Mouse (Mus musculus): Measurements from ENCODE around the gene Rabepk. TPM values are rescaled to one million over a fixed set of nuclear protein-coding genes. Genes with fewer than 3 reads are reported as not detected.
A peak's percentile ranks its signal among the peaks of the same experiment; 100 is the strongest.
"Not testable (repeated sequence)": the region's sequence is repeated elsewhere in the genome, so short reads cannot be mapped to it uniquely, and the experiment has no call there.

Rabepk gene
- total and polyA plus RNA-seq, 3 experiments = 47.1 to 85.3 TPM; not detected in 1

GRCm38 (mm10) chr2:34802565-34803245, 3.0 kb upstream of the Rabepk start:
- peak; percentile 83 for TF ChIP-seq TBP (IDR thresholded peaks at IDR 0.05; ENCODE audit: low read depth, low read length)
- TF ChIP-seq CHD1 (IDR thresholded peaks at IDR 0.05; ENCODE audit: low read depth, low read length) = peak; percentile 71; the same call in 1 of the 2 replicates
- TF ChIP-seq EP300 (IDR thresholded peaks at IDR 0.05; ENCODE audit: low read depth in 1 of 2, low read length in 2 of 2) = 0 out of 4 replicates have a peak, but pooled peaks of 1 of the 2 experiments have one; percentile 14
- peak in 1 of 3 experiments; percentile 7; a peak in 2 of 6 replicates for TF ChIP-seq CTCF (IDR thresholded peaks at IDR 0.05 in 2 of 3, conservative IDR thresholded peaks at IDR 0.05 in 1 of 3; ENCODE audit: control insufficient read depth in 1 of 3, insufficient read depth in 1 of 3, low read depth in 2 of 3, low read length in 3 of 3, poor library complexity in 1 of 3, severe bottlenecking in 1 of 3)
- TF ChIP-seq POLR2A (IDR thresholded peaks at IDR 0.05; ENCODE audit: control insufficient read depth in 1 of 2, insufficient read depth in 1 of 2, low read depth in 1 of 2, low read length in 2 of 2, poor library complexity in 1 of 2) = peak in 1 of 2 experiments; percentile 14; a peak in 2 of 4 replicates
- 0 out of 2 replicates have a peak, but pooled peaks have one; percentile 64 for TF ChIP-seq MYC (IDR thresholded peaks at IDR 0.05; ENCODE audit: low read depth, low read length)
- TF ChIP-seq ZC3H11A (IDR thresholded peaks at IDR 0.05; ENCODE audit: low read depth, low read length) = 0 out of 2 replicates have a peak, but pooled peaks have one; percentile 8
- TF ChIP-seq MAX (IDR thresholded peaks at IDR 0.05; ENCODE audit: low read length) = peak; percentile 38; the same call in 1 of the 2 replicates
- not testable (repeated sequence) for H3K27me3 ChIP-seq (ENCODE audit: control insufficient read depth in 1 of 2, insufficient read depth in 2 of 2, low read length in 2 of 2); H3K9me3 ChIP-seq (replicated peaks; ENCODE audit: insufficient read depth, low read length)
- Histone ChIP-seq H3K27ac (ENCODE audit: control insufficient read depth, low read depth, low read length) (peak overlapping the region; percentile 77), H3K4me1 (ENCODE audit: control insufficient read depth in 1 of 2, insufficient read depth in 2 of 2, low read length in 2 of 2) (peaks cover 15 to 34% of the 10 kb centered on the region in 2 experiments), H3K4me3 (ENCODE audit: control insufficient read depth in 1 of 2, insufficient read depth in 1 of 2, low read depth in 2 of 2, low read length in 2 of 2) (peak overlapping the region; percentile 83 to 98), H3K36me3 (ENCODE audit: control insufficient read depth in 1 of 2, insufficient read depth in 2 of 2, low read length in 2 of 2) (peaks cover 2 to 55% of the 10 kb centered on the region in 2 experiments), H3K9ac (ENCODE audit: control insufficient read depth, low read depth, low read length, poor library complexity, severe bottlenecking) (peak overlapping the region; percentile 87), H3K79me2 (ENCODE audit: control insufficient read depth, insufficient read depth, low read length, poor library complexity) (peaks cover 46% of the 10 kb centered on the region)
- peak; percentile 68 for DNase-seq (ENCODE audit: low read depth, low spot score)

- no peaks in the 10 kb centered on the region for H3K9me3 ChIP-seq (replicated peaks; ENCODE audit: insufficient read depth, low read length)
- peak overlapping the region; percentile 83 to 98 for H3K4me3 ChIP-seq (ENCODE audit: control insufficient read depth in 1 of 2, insufficient read depth in 1 of 2, low read depth in 2 of 2, low read length in 2 of 2)
- peaks cover 0 to 47% of the 10 kb centered on the region in 2 experiments; a peak in 3 of 4 replicates for H3K36me3 ChIP-seq (ENCODE audit: control insufficient read depth in 1 of 2, insufficient read depth in 2 of 2, low read length in 2 of 2)
- H3K9ac ChIP-seq (ENCODE audit: control insufficient read depth, low read depth, low read length, poor library complexity, severe bottlenecking) = peak overlapping the region; percentile 87
- H3K27me3 ChIP-seq (ENCODE audit: control insufficient read depth in 1 of 2, insufficient read depth in 2 of 2, low read length in 2 of 2) = no peaks in the 10 kb centered on the region
- H3K4me1 ChIP-seq (ENCODE audit: control insufficient read depth in 1 of 2, insufficient read depth in 2 of 2, low read length in 2 of 2) = peaks cover 10 to 35% of the 10 kb centered on the region in 2 experiments
- peak; percentile 100 for DNase-seq (ENCODE audit: low read depth, low spot score)
- peak overlapping the region; percentile 81 for H3K27ac ChIP-seq (ENCODE audit: control insufficient read depth, low read depth, low read length)
- H3K79me2 ChIP-seq (ENCODE audit: control insufficient read depth, insufficient read depth, low read length, poor library complexity) = peaks cover 40% of the 10 kb centered on the region
- TF ChIP-seq CHD1 (IDR thresholded peaks at IDR 0.05; ENCODE audit: low read depth, low read length) = no peak
- TF ChIP-seq GABPA (IDR thresholded peaks at IDR 0.05; ENCODE audit: low read depth, low read length) = no peak
- TF ChIP-seq JUND (IDR thresholded peaks at IDR 0.05; ENCODE audit: low read depth, low read length) = no peak
- no peak for TF ChIP-seq EP300 (IDR thresholded peaks at IDR 0.05; ENCODE audit: low read depth in 1 of 2, low read length in 2 of 2)
- peak; percentile 83 for TF ChIP-seq MXI1 (IDR thresholded peaks at IDR 0.05; ENCODE audit: low read depth, low read length)
- no peak for TF ChIP-seq GATA1 (IDR thresholded peaks at IDR 0.05; ENCODE audit: low read depth, low read length)
- TF ChIP-seq MAFK (IDR thresholded peaks at IDR 0.05; ENCODE audit: borderline replicate concordance, low read depth, low read length) = no peak
- no peak for TF ChIP-seq POLR2AphosphoS5 (IDR thresholded peaks at IDR 0.05; ENCODE audit: borderline replicate concordance, low read depth, low read length)
- TF ChIP-seq POLR2AphosphoS2 (IDR thresholded peaks at IDR 0.05; ENCODE audit: low read length) = peak; percentile 74; the same call in 1 of the 2 replicates
- peak; percentile 87 for TF ChIP-seq TBP (IDR thresholded peaks at IDR 0.05; ENCODE audit: low read depth, low read length)
- no peak for TF ChIP-seq SMC3 (IDR thresholded peaks at IDR 0.05; ENCODE audit: low read depth, low read length)
- peak; percentile 1 to 46 (median 38); a peak in 4 of 6 replicates for TF ChIP-seq CTCF (IDR thresholded peaks at IDR 0.05 in 2 of 3, conservative IDR thresholded peaks at IDR 0.05 in 1 of 3; ENCODE audit: control insufficient read depth in 1 of 3, insufficient read depth in 1 of 3, low read depth in 2 of 3, low read length in 3 of 3, poor library complexity in 1 of 3, severe bottlenecking in 1 of 3)
- TF ChIP-seq ZKSCAN1 (IDR thresholded peaks at IDR 0.05; ENCODE audit: low read depth, low read length) = no peak
- TF ChIP-seq ELF1 (IDR thresholded peaks at IDR 0.05; ENCODE audit: low read depth, low read length) = peak; percentile 73
- TF ChIP-seq POLR2A (IDR thresholded peaks at IDR 0.05; ENCODE audit: control insufficient read depth in 1 of 2, insufficient read depth in 1 of 2, low read depth in 1 of 2, low read length in 2 of 2, poor library complexity in 1 of 2) = peak in 1 of 2 experiments; percentile 91; a peak in 2 of 4 replicates
- no peak for TF ChIP-seq RCOR1 (IDR thresholded peaks at IDR 0.05; ENCODE audit: low read depth, low read length)
- peak; percentile 30 for TF ChIP-seq MYC (IDR thresholded peaks at IDR 0.05; ENCODE audit: low read depth, low read length)
- TF ChIP-seq ETS1 (IDR thresholded peaks at IDR 0.05; ENCODE audit: low read depth, low read length) = peak; percentile 73
- TF ChIP-seq TAL1 (IDR thresholded peaks at IDR 0.05; ENCODE audit: low read length) = no peak
- TF ChIP-seq MAX (IDR thresholded peaks at IDR 0.05; ENCODE audit: low read length) = peak; percentile 51
- TF ChIP-seq RAD21 (IDR thresholded peaks at IDR 0.05; ENCODE audit: low read depth, low read length) = no peak
- TF ChIP-seq MAZ (IDR thresholded peaks at IDR 0.05; ENCODE audit: low read depth, low read length) = no peak
- TF ChIP-seq CHD2 (IDR thresholded peaks at IDR 0.05; ENCODE audit: low read length) = 0 out of 2 replicates have a peak, but pooled peaks have one; percentile 9
- no peak for TF ChIP-seq E2F4 (IDR thresholded peaks at IDR 0.05; ENCODE audit: borderline replicate concordance, low read depth, low read length)
Measured at GRCm38 (mm10) chr2:34801516-34802482, 2.1 kb upstream of the Rabepk start.
